Mouse (Mus musculus) spleen, adult 2 months (tissue): ENCODE data around the gene Rbm14. TPM values are rescaled to one million over a fixed set of nuclear protein-coding genes. Genes with fewer than 3 reads are reported as not detected.

Experiments used
- DNase-seq, 2 experiments: peaks; one replicate each; pipeline versions ENCODE4 v3.0.0 to v3.0.0-alpha.2; 2012 to 2021; ENCODE audit warnings: low spot score in 2 of 2, low read depth in 1 of 2
- H3K27ac ChIP-seq: fragments of 200-500 bp; 2 replicates; pipeline ENCODE4 v1.5.1; 2012; ENCODE audit warnings: low read length, inconsistent platforms; ENCODE audit not compliant: insufficient read depth
- H3K27me3 ChIP-seq: fragments of 200-500 bp; 2 replicates; pipeline ENCODE4 v1.6.1; 2012; ENCODE audit warnings: mild to moderate bottlenecking, moderate library complexity, low read length, inconsistent platforms; ENCODE audit not compliant: control insufficient read depth, insufficient read depth
- H3K36me3 ChIP-seq: fragments of 200-500 bp; 2 replicates; pipeline ENCODE4 v1.6.1; 2012; ENCODE audit warnings: mild to moderate bottlenecking, low read length, inconsistent platforms; ENCODE audit not compliant: control insufficient read depth, insufficient read depth
- H3K4me1 ChIP-seq: fragments of 200-500 bp; 2 replicates; pipeline ENCODE4 v1.6.1; 2011; ENCODE audit warnings: inconsistent platforms; ENCODE audit not compliant: control insufficient read depth, insufficient read depth, insufficient read length
- H3K4me3 ChIP-seq: fragments of 200-500 bp; 2 replicates; pipeline ENCODE4 v1.5.1; 2011; ENCODE audit warnings: mild to moderate bottlenecking, inconsistent platforms; ENCODE audit not compliant: insufficient read depth, insufficient read length; ENCODE audit errors: extremely low read depth
- CTCF ChIP-seq: fragments of 200-500 bp; IDR thresholded peaks from 2 replicates; pipeline ENCODE4 v1.5.1; 2011; ENCODE audit warnings: mild to moderate bottlenecking, inconsistent platforms; ENCODE audit not compliant: insufficient read depth, insufficient read length, insufficient replicate concordance; ENCODE audit errors: extremely low read depth
- POLR2A ChIP-seq: fragments of 200-500 bp; IDR thresholded peaks from 2 replicates; pipeline ENCODE4 v1.6.1; 2011; ENCODE audit warnings: low read depth, low read length, inconsistent platforms
- WGBS: fragments of 180-500 bp; shearing (Covaris S2); methylation state at CpG from one replicate; pipeline ENCODE4 v1.1.7; 2018; 5-methylcytosine and 5-hydroxymethylcytosine counted together
- polyA plus RNA-seq: library from polyadenylated mRNA; depleted of rRNA; stranded (reverse); fragments of >200 nt; gene quantifications from 2 replicates; pipeline ENCODE4 v1.2.3, GENCODE M21; 2012; rRNA removed

Gene Rbm14
- polyA plus RNA-seq, result 50.0 and 69.3 TPM in 2 replicates

GRCm38 (mm10) chr19:4811063-4811908, at the start of gene Rbm14, which contains the start of gene Gm21992:
Rbm14 (minus strand) TSS chr19:4811634.
Gm21992 (minus strand) TSS chr19:4811612.
- TF ChIP-seq CTCF, result no peak
- peak; percentile 91 for TF ChIP-seq POLR2A
- WGBS, result under 1% methylated on average over 83 of the region's 83 CpGs

GRCm38 (mm10) chr19:4859081-4859480, 47.6 kb upstream of the Rbm14 start:
- Histone ChIP-seq H3K27me3 (peaks cover under 1% of the 10 kb centered on the region; the same call in 1 of the 2 replicates), H3K36me3 (no peaks in the 10 kb centered on the region), H3K4me1 (no peaks in the 10 kb centered on the region), H3K27ac (no peak overlapping the region), H3K4me3 (no peak overlapping the region)
- TF ChIP-seq CTCF, result no peak
- no peak for TF ChIP-seq POLR2A
- no peak for DNase-seq
- 85% methylated on average over 6 of the region's 6 CpGs for WGBS

More at GRCm38 (mm10) chr19:4811063-4811908, at the start of gene Rbm14, which contains the start of gene Gm21992:
- Histone ChIP-seq H3K4me3 (peak within 1 kb of the TSS; percentile 69), H3K36me3 (no peaks in the 10 kb centered on the region), H3K4me1 (peaks cover 8% of the 10 kb centered on the region), H3K27ac (peak within 1 kb of the TSS; percentile 84), H3K27me3 (no peaks in the 10 kb centered on the region)
- DNase-seq, result peak; percentile 95 to 97

GRCm38 (mm10) chr19:4855951-4856350, 44.5 kb upstream of the Rbm14 start:
- Histone ChIP-seq H3K4me1 (no peaks in the 10 kb centered on the region), H3K27me3 (peaks cover 2% of the 10 kb centered on the region; the same call in 1 of the 2 replicates), H3K4me3 (no peak overlapping the region), H3K27ac (no peak overlapping the region), H3K36me3 (no peaks in the 10 kb centered on the region)
- 73% methylated on average over 4 of the region's 4 CpGs for WGBS
- DNase-seq, result no peak
- no peak for TF ChIP-seq POLR2A
- TF ChIP-seq CTCF, result no peak

GRCm38 (mm10) chr19:4855470-4855820, 44.0 kb upstream of the Rbm14 start:
- H3K36me3 ChIP-seq, result no peaks in the 10 kb centered on the region
- H3K4me3 ChIP-seq, result peak overlapping the region; percentile 44
- 17% methylated on average over 14 of the region's 14 CpGs for WGBS
- no peaks in the 10 kb centered on the region for H3K4me1 ChIP-seq
- DNase-seq, result no peak
- no peak overlapping the region for H3K27ac ChIP-seq
- TF ChIP-seq CTCF (no peak), POLR2A (no peak)
- H3K27me3 ChIP-seq, result peaks cover 2% of the 10 kb centered on the region; the same call in 1 of the 2 replicates

GRCm38 (mm10) chr19:4854552-4855469, 43.4 kb upstream of the Rbm14 start, which contains the start of gene Ctsf:
Ctsf (plus strand) TSS chr19:4855130.
- WGBS, result 6% methylated on average over 45 of the region's 45 CpGs
- no peaks in the 10 kb centered on the region for H3K36me3 ChIP-seq
- peak within 1 kb of the TSS; percentile 44 for H3K4me3 ChIP-seq
- H3K27me3 ChIP-seq, result peaks cover 2% of the 10 kb centered on the region; the same call in 1 of the 2 replicates
- peak in 1 of 2 experiments; percentile 15 for DNase-seq
- TF ChIP-seq CTCF (no peak), POLR2A (no peak)
- no peak within 1 kb of the TSS for H3K27ac ChIP-seq
- no peaks in the 10 kb centered on the region for H3K4me1 ChIP-seq

GRCm38 (mm10) chr19:4850281-4850680, 38.8 kb upstream of the Rbm14 start:
- TF ChIP-seq POLR2A, result no peak
- no peak for TF ChIP-seq CTCF
- Histone ChIP-seq H3K4me3 (no peak overlapping the region), H3K36me3 (no peaks in the 10 kb centered on the region), H3K27ac (no peak overlapping the region), H3K4me1 (no peaks in the 10 kb centered on the region), H3K27me3 (peaks cover 2% of the 10 kb centered on the region; the same call in 1 of the 2 replicates)
- WGBS, result 65% methylated on average over 5 of the region's 5 CpGs
- no peak for DNase-seq
